Mouse (Mus musculus) myocyte (in vitro differentiated cells): ENCODE results near the gene Aebp2.

Experiments
- CEBPB ChIP-seq: IDR thresholded peaks from 2 replicates; pipeline ENCODE4 v1.6.1; 2011; ENCODE audit warnings: mild to moderate bottlenecking, moderate library complexity; ENCODE audit not compliant: poor library complexity, insufficient read depth, severe bottlenecking
- E2F4 ChIP-seq: IDR thresholded peaks from one replicate; pipeline ENCODE4 v1.6.1; 2011; ENCODE audit warnings: mild to moderate bottlenecking, control low read depth, moderate library complexity; ENCODE audit not compliant: insufficient read depth
- MAX ChIP-seq: IDR thresholded peaks from one replicate; pipeline ENCODE4 v1.6.1; 2011; ENCODE audit warnings: low read depth, mild to moderate bottlenecking, control low read depth
- MYOD1 ChIP-seq, 3 experiments: IDR thresholded peaks; one replicate each; pipeline ENCODE4 v1.6.1; 2011; ENCODE audit warnings: control low read depth in 2 of 3, low read depth in 2 of 3, mild to moderate bottlenecking in 2 of 3, moderate library complexity in 1 of 3; ENCODE audit not compliant: insufficient read length in 2 of 3, control insufficient read depth in 1 of 3
- MYOG ChIP-seq, 3 experiments: IDR thresholded peaks; one replicate each; pipeline ENCODE4 v1.6.1; 2011; ENCODE audit warnings: control low read depth in 2 of 3, low read depth in 2 of 3, mild to moderate bottlenecking in 2 of 3; ENCODE audit not compliant: insufficient read length in 2 of 3, control insufficient read depth in 1 of 3, insufficient read depth in 1 of 3
- POLR2A ChIP-seq: IDR thresholded peaks from one replicate; pipeline ENCODE4 v1.6.1; 2011; ENCODE audit warnings: low read depth, mild to moderate bottlenecking, control low read depth, moderate library complexity; ENCODE audit not compliant: insufficient read length
- POLR2AphosphoS2 ChIP-seq: IDR thresholded peaks from one replicate; pipeline ENCODE4 v1.6.1; 2011; ENCODE audit warnings: low read depth, control low read depth; ENCODE audit not compliant: insufficient read length
- REST ChIP-seq: IDR thresholded peaks from one replicate; pipeline ENCODE4 v1.6.1; 2011; ENCODE audit warnings: mild to moderate bottlenecking, control low read depth, moderate library complexity; ENCODE audit not compliant: insufficient read depth, insufficient read length
- SRF ChIP-seq: IDR thresholded peaks from one replicate; pipeline ENCODE4 v1.6.1; 2011; ENCODE audit warnings: low read depth; ENCODE audit not compliant: control insufficient read depth, insufficient read length
- TCF12 ChIP-seq: IDR thresholded peaks from one replicate; pipeline ENCODE4 v1.6.1; 2011; ENCODE audit warnings: mild to moderate bottlenecking, control low read depth; ENCODE audit not compliant: poor library complexity, insufficient read depth, severe bottlenecking
- TCF3 ChIP-seq: IDR thresholded peaks from one replicate; pipeline ENCODE4 v1.6.1; 2011; ENCODE audit warnings: low read depth, control low read depth; ENCODE audit not compliant: insufficient read length
- USF1 ChIP-seq: IDR thresholded peaks from one replicate; pipeline ENCODE4 v1.6.1; 2011; ENCODE audit warnings: low read depth, mild to moderate bottlenecking, control low read depth, moderate library complexity

DNA sequence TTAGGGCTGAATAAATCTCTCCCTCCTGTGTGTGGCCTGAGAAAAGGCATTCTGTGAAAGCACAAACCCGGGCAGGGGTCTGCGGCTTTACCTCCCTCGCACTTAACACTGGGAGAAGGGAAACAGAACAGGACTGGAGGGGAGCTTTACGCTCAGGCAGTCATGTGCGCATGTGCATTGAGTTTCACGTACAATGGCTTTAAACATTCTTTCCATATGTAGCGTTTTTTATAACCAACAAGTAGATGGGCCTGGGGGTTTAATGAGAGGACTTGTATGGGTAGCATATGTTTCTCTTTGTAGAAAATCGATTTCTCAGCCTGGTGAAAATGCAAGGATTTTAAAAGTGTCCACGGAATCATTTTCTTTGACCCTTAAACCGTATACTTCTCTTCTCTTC lies 82.7 kb downstream of the Aebp2 start:
- TF ChIP-seq POLR2A (no peak), MAX (no peak), USF1 (no peak), TCF12 (no peak), E2F4 (no peak), POLR2AphosphoS2 (no peak), MYOG (IDR thresholded peaks at IDR 0.05; ENCODE audit: control insufficient read depth in 1 of 3, insufficient read depth in 1 of 3, insufficient read length in 2 of 3, low read depth in 2 of 3) (no peak), SRF (no peak), REST (no peak), TCF3 (no peak), MYOD1 (IDR thresholded peaks at IDR 0.05; ENCODE audit: control insufficient read depth in 1 of 3, insufficient read length in 2 of 3, low read depth in 2 of 3) (no peak), CEBPB (no peak)
